Mouse (Mus musculus): ENCODE measurements around the gene Rcor3. TPM values are rescaled to one million over a fixed set of nuclear protein-coding genes. Genes with fewer than 3 reads are reported as not detected.

The Rcor3 gene
- polyA plus RNA-seq, 1 experiment, result 48.5 TPM

- TF ChIP-seq CTCF (IDR thresholded peaks at IDR 0.05; ENCODE audit: borderline replicate concordance, extremely low read depth, insufficient read depth, insufficient read length), result no peak
- TF ChIP-seq POLR2A (IDR thresholded peaks at IDR 0.05; ENCODE audit: borderline replicate concordance, extremely low read depth, insufficient read depth, insufficient read length, poor library complexity, severe bottlenecking), result no peak
- DNase-seq (ENCODE audit: low read depth), result no peak
Measured at GRCm38 (mm10) chr1:192125761-192126160, 12.1 kb downstream of the Rcor3 start.

GRCm38 (mm10) chr1:192116262-192116661, 21.6 kb downstream of the Rcor3 start:
- DNase-seq (ENCODE audit: low read depth), result no peak
- TF ChIP-seq POLR2A (IDR thresholded peaks at IDR 0.05; ENCODE audit: borderline replicate concordance, extremely low read depth, insufficient read depth, insufficient read length, poor library complexity, severe bottlenecking), result no peak
- TF ChIP-seq CTCF (IDR thresholded peaks at IDR 0.05; ENCODE audit: borderline replicate concordance, extremely low read depth, insufficient read depth, insufficient read length), result no peak

- TF ChIP-seq CTCF (IDR thresholded peaks at IDR 0.05; ENCODE audit: borderline replicate concordance, extremely low read depth, insufficient read depth, insufficient read length) (no peak), POLR2A (IDR thresholded peaks at IDR 0.05; ENCODE audit: borderline replicate concordance, extremely low read depth, insufficient read depth, insufficient read length, poor library complexity, severe bottlenecking) (no peak)
- no peak for DNase-seq (ENCODE audit: low read depth)
Measured at GRCm38 (mm10) chr1:192115378-192115777, 22.5 kb downstream of the Rcor3 start.

- DNase-seq (ENCODE audit: low read depth), result peak; percentile 18
- TF ChIP-seq POLR2A (IDR thresholded peaks at IDR 0.05; ENCODE audit: borderline replicate concordance, extremely low read depth, insufficient read depth, insufficient read length, poor library complexity, severe bottlenecking), result no peak
- no peak for TF ChIP-seq CTCF (IDR thresholded peaks at IDR 0.05; ENCODE audit: borderline replicate concordance, extremely low read depth, insufficient read depth, insufficient read length)
Measured at GRCm38 (mm10) chr1:192109169-192109568, 28.7 kb downstream of the Rcor3 start.

GRCm38 (mm10) chr1:192107352-192107751, 30.5 kb downstream of the Rcor3 start:
- TF ChIP-seq POLR2A (IDR thresholded peaks at IDR 0.05; ENCODE audit: borderline replicate concordance, extremely low read depth, insufficient read depth, insufficient read length, poor library complexity, severe bottlenecking) (no peak), CTCF (IDR thresholded peaks at IDR 0.05; ENCODE audit: borderline replicate concordance, extremely low read depth, insufficient read depth, insufficient read length) (peak; percentile 76; the same call in 1 of the 2 replicates)
- peak; percentile 53 for DNase-seq (ENCODE audit: low read depth)

GRCm38 (mm10) chr1:192105902-192106389, 31.9 kb downstream of the Rcor3 start:
- DNase-seq (ENCODE audit: low read depth), result no peak
- TF ChIP-seq CTCF (IDR thresholded peaks at IDR 0.05; ENCODE audit: borderline replicate concordance, extremely low read depth, insufficient read depth, insufficient read length) (no peak), POLR2A (IDR thresholded peaks at IDR 0.05; ENCODE audit: borderline replicate concordance, extremely low read depth, insufficient read depth, insufficient read length, poor library complexity, severe bottlenecking) (no peak)

GRCm38 (mm10) chr1:192104021-192104420, 33.8 kb downstream of the Rcor3 start:
- DNase-seq (ENCODE audit: low read depth), result no peak
- TF ChIP-seq CTCF (IDR thresholded peaks at IDR 0.05; ENCODE audit: borderline replicate concordance, extremely low read depth, insufficient read depth, insufficient read length), result no peak
- no peak for TF ChIP-seq POLR2A (IDR thresholded peaks at IDR 0.05; ENCODE audit: borderline replicate concordance, extremely low read depth, insufficient read depth, insufficient read length, poor library complexity, severe bottlenecking)

GRCm38 (mm10) chr1:192103176-192103575, 34.7 kb downstream of the Rcor3 start:
- DNase-seq (ENCODE audit: low read depth), result no peak
- TF ChIP-seq POLR2A (IDR thresholded peaks at IDR 0.05; ENCODE audit: borderline replicate concordance, extremely low read depth, insufficient read depth, insufficient read length, poor library complexity, severe bottlenecking), result no peak
- TF ChIP-seq CTCF (IDR thresholded peaks at IDR 0.05; ENCODE audit: borderline replicate concordance, extremely low read depth, insufficient read depth, insufficient read length), result no peak

- DNase-seq (ENCODE audit: low read depth), result no peak
- TF ChIP-seq CTCF (IDR thresholded peaks at IDR 0.05; ENCODE audit: borderline replicate concordance, extremely low read depth, insufficient read depth, insufficient read length) (no peak), POLR2A (IDR thresholded peaks at IDR 0.05; ENCODE audit: borderline replicate concordance, extremely low read depth, insufficient read depth, insufficient read length, poor library complexity, severe bottlenecking) (no peak)
Measured at GRCm38 (mm10) chr1:192101359-192101758, 36.5 kb downstream of the Rcor3 start.

GRCm38 (mm10) chr1:192100742-192101141, 37.1 kb downstream of the Rcor3 start:
- no peak for DNase-seq (ENCODE audit: low read depth)

GRCm38 (mm10) chr1:192095626-192096025, 42.2 kb downstream of the Rcor3 start:
- DNase-seq (ENCODE audit: low read depth), result no peak
- TF ChIP-seq CTCF (IDR thresholded peaks at IDR 0.05; ENCODE audit: borderline replicate concordance, extremely low read depth, insufficient read depth, insufficient read length) (no peak), POLR2A (IDR thresholded peaks at IDR 0.05; ENCODE audit: borderline replicate concordance, extremely low read depth, insufficient read depth, insufficient read length, poor library complexity, severe bottlenecking) (no peak)

More at GRCm38 (mm10) chr1:192100742-192101141, 37.1 kb downstream of the Rcor3 start:
- TF ChIP-seq POLR2A (IDR thresholded peaks at IDR 0.05; ENCODE audit: borderline replicate concordance, extremely low read depth, insufficient read depth, insufficient read length, poor library complexity, severe bottlenecking) (no peak), CTCF (IDR thresholded peaks at IDR 0.05; ENCODE audit: borderline replicate concordance, extremely low read depth, insufficient read depth, insufficient read length) (no peak)

GRCm38 (mm10) chr1:192094451-192095170, 43.3 kb downstream of the Rcor3 start:
- peak; percentile 68 for DNase-seq (ENCODE audit: low read depth)

More at GRCm38 (mm10) chr1:192094451-192095170, 43.3 kb downstream of the Rcor3 start:
- TF ChIP-seq CTCF (IDR thresholded peaks at IDR 0.05; ENCODE audit: borderline replicate concordance, extremely low read depth, insufficient read depth, insufficient read length) (peak; percentile 61; the same call in 1 of the 2 replicates), POLR2A (IDR thresholded peaks at IDR 0.05; ENCODE audit: borderline replicate concordance, extremely low read depth, insufficient read depth, insufficient read length, poor library complexity, severe bottlenecking) (no peak)

Measured in brain, embryonic 14.5 days (tissue).